Mouse (Mus musculus): Measurements from ENCODE around the gene Dusp15.

The Dusp15 gene

DNA sequence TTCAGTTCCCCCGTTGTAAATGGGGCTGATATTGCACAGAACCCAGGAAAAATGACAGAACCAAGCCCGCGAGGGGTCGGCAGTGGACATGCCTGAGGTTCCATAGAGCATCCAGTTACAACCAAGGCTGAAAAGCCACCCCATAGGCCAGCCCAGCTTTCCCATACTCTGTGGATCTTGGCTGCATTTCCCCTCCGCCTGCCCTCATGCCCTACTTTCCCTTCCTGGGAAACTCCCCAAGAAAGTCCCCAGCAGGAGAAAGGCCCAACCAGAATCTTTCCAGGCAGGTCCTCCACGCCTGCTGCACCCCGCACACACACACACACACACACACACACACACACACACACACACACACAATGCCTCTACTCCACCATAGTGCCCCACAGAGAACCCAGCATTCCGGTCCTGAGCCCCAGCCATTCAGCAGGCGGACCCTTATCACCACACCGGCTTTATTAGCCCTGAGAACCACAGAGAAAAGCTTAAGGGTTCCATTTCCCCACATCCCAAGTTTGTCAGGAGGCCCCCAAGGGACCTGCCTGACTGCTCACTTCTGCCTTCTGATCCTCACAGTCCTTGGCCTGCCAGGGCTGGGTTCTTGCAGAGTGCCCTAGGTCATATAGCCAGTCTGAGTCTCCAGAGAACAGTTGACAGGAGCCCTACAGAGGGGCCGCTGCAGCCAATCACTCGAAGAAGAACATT is 19.9 kb downstream of the Dusp15 start:
- no peak for DNase-seq (ENCODE audit: low spot score)

DNA sequence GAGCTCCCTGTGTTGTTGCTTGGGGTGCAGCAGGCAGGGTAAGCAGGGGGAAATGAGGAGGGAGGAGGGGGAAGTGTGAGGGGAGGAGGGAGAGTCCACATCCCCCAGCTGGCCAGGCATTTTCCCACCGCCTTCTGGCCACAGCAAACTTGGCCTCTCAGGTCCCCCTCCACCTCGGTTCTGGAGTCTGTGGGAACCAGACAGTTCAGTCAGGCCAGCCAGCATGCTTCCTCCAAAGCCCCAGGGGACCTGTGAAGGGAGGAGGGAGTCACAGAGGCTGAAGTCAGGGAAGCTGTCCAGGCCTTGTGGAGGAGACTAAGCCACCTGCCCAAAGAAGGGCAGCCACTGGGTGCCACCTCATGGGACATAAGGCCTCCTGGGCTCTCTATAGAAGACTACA is 21.2 kb downstream of the Dusp15 start:
- DNase-seq (ENCODE audit: low spot score): peak; percentile 66

DNA sequence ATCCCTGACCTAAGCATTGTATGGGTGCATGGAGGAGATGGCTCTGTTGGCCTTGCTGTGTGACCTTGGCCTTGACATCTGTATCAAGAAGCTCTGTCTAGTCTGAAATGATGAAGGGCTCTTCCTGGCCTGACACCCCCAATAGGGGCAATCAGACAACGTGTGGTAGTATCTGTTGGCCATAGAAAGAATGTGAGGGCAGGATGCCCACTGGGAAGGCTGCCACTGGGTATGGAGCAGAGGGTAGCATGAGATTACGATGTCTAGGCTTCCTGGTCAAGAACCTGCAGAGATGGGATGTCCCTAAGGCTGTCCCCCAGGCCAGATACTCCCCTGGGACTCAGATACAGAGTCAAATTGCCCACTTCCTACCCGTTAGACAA is 22.5 kb downstream of the Dusp15 start:
- DNase-seq (ENCODE audit: low spot score): no peak

DNA sequence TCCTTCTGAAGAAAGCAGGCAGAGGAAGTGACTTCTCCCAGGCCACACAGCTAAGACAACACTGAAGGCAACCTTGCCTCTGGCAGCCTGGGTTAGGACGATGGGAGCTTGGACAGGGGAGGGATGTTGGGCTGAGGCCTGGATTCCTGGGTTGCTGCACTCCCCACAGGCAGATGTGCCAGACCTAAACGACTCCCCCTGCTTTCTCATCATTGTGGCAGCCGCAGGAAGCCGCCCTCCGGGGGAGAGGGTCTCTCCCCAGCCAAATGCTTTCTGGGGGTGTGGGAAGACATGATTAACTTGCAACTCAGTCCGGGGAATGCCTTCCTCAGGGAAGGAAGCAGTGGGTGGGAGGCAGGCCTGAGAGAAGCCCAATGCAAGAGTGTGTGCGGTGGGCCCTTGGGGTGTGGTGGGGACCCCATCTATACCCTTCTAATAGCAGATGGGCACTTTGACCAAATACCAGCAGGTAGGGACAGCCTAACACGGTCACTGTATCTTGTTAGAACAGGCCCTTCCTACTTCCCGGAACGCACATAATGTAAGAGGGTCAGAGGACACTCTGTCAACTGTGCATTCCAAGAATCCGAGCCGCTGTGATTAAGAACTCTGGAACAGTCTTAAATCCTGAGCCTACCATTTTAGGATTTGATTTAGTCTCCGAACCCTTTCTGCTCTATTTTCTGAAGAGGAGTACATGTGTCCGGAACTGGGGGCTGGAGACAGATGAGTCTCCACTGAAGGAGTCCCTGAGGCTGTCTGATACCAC is 23.1 kb downstream of the Dusp15 start:
- DNase-seq (ENCODE audit: low spot score): no peak

DNA sequence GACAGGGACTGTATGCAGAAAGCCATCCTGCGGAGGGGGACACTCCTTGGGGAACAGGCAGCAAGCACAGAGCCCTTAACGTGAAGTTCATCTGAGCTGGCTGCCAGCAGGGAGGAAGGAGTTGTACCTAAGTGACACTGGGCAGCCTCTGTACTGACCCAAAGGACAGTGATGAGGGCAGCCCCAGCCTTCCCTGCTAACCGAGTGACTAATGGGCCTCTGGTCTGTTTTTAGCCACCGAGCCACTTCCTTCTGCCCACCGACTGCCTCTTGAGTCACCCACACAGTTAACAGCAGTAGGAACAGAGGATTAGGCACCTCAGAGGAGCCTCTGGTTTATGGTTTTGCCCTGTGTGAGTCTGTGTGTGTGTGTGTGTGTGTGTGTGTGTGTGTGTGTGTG is 24.1 kb downstream of the Dusp15 start:
- no peak for DNase-seq (ENCODE audit: low spot score)

DNA sequence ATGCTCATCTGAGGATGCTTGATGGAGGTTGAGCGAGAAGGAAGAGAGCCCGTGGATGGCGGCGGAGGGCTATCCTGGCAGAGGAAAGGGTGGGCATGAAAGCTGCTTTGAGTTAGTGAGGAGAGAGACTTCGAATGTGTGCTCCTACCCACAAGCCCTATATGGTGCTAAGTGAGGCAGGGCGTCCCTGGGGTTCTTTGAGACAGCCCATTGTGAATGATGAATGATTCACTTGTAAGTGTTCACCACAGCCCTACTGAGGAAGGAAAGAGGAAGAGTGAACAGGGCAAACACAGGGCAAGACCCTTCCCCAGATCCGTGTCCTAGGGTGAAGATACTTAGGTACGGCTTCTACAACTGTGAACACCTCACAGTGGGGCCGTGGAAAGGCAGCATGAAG is 24.6 kb downstream of the Dusp15 start:
- no peak for DNase-seq (ENCODE audit: low spot score)

DNA sequence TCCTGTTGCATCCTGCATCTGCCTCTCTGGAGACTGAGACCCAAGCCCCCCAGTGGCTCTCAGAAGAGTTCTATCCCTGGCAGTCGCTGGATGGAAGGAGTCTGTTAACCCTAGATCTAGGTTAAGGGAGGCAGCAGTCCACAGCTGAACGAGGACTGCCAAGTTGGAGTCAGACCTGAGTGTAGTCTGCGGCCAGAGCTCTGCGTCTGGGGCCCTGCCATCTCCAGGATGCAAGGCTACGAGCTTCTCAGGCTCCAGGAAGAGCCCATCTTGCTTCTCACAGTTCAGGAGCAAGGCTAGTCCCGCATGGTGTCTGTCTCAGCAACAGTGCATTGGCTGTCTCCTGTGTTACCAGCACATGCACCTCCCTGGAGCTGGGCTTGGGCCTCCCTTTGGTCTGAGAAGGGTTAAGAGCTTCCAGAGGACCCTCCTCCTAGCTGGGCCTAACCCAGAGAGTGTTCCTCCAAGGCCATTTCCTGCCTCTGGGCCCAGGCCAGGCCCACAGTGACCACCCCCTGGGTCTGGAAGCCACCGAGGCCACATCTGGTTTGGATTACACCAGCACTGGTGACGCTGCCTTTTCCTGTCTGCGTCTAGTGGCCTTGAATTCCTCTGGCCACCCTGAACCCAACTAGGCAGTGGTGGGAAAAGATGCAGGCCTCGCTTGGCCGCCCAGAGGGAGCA is 26.2 kb downstream of the Dusp15 start:
- peak; percentile 59 for DNase-seq (ENCODE audit: low spot score)

DNA sequence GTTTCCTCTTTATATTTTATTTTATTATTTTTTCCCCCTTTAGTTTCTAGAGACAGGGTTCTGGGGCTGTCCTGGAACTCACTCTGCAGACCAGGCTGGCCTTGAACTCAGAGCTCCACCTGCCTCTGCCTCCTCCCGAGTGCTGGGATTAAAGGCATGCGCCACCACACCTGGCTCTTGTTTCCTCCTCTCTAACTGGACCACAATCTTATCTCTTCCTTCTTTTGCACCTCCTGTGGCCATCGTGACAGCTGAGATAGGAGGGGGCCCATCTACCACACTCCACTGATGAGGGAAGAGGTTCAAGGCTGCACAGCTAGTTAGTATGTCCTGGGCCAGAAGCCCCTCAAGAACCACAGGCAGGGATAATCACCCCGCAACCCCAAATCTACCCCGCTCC is 27.0 kb downstream of the Dusp15 start:
- DNase-seq (ENCODE audit: low spot score): no peak

DNA sequence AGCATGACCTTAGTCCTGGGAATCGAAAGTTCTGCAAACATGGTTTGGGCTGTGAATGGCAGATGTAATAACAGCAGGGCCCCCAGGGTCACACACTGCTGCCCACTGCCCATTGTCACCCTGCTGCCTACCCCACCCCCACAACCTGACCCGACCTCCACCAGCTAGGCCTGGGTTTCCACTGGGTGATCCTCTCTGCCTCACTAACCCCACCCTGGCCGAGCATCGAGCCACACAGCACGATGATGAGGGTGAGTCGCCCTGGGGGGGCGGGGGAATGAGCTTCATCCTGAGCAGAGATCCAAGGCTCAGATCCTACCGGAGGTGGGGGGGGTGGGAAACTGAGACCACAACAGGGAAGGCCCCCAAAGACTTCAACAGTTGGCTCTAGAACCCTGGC is 27.4 kb downstream of the Dusp15 start:
- DNase-seq (ENCODE audit: low spot score): no peak

DNA sequence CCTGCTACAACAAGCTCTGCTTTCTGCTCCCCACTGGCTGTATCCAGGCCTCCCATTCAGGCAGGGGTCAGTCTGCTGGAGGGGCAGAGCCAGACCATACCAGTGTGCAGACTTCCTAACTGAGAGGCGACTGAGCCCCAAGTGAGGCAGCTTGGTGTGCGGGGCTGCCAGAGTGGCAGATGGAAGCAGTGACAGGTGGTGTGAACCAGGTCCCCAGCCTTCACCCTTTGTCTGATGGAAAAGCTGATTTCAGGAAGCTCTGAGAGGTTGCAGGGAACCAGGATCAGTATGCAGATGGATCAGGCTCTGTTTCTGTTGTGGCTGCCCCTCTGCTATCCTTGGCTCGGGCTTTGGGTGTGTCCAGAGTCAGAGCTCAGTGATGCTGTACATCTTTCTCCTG is 27.9 kb downstream of the Dusp15 start:
- DNase-seq (ENCODE audit: low spot score): no peak

DNA sequence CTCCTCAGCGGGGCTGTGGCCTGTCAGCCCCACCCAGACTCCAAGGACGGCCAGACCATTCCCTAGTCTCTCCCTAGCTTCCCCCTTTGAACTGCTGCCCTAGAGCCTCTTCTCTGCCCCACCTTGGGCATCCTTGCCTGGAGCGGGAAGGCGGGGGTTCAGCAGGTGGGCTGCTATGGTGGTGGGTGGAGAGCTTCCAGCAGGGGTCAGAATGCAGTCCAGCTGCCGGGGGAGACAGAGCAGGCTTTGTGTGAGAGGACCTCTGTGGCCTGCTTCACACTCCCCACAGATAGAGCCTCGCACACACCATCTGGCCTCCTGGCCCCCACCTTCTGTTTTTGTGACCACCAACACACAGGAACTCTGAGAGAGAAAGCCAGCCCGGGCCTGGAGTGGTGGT is 29.1 kb downstream of the Dusp15 start:
- DNase-seq (ENCODE audit: low spot score): no peak

DNA sequence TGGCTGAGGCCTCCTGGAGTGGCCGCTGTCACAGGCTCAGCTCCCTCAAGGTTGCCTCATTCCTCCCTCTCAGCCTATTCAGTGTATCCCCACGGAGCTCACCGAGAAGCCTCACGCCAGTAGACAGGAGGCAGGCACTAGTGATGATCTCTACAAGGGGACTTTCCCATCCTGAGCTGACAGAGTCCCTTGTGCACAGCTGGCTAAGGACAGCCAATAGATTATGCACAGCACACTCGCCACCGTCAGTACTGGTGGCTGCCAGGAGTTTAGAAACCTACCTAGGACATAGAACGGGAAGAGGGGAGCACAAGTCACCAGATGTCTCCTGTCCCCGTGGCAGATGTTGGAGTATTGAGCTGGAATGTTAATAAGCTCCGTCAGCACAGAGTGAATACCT is 33.8 kb downstream of the Dusp15 start:
- no peak for DNase-seq (ENCODE audit: low spot score)

DNA sequence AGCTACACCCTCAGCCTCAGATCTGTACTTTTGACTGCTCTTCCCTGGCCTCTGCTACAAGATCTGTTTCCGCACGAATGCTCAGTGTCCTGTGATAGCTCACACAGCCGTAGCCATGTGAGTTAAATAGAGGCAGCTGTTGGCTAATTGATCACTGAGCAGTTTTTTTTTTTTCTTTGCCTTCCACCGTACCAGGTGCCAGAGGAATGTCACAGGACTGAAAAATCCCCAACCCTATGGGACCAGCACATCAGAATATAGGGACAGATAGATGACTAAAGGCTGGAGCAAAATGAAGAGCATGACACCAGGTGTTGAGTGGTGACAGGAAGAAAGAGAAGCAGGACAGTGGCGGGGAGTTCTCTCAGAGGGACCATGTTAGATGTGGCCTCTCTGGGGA is 35.4 kb downstream of the Dusp15 start:
- DNase-seq (ENCODE audit: low spot score): no peak

DNA sequence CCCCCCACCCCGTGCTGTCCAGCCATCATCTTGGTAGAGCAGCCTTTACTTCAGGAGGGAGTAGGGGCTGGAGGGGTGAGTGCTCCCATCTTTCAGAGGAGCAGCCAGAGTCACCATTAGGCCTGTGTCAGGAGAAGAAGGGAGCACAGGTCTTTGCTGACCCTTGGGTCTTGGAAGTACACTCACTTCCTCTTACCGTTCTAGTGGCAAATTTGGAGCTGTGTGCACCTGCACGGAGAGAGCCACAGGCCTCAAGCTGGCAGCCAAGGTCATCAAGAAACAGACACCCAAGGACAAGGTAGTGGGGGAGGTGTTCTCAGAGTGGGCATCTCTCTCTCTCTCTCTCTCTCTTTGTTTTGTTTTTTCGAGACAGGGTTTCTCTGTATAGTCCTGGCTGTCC is 36.0 kb downstream of the Dusp15 start:
- DNase-seq (ENCODE audit: low spot score): no peak

DNA sequence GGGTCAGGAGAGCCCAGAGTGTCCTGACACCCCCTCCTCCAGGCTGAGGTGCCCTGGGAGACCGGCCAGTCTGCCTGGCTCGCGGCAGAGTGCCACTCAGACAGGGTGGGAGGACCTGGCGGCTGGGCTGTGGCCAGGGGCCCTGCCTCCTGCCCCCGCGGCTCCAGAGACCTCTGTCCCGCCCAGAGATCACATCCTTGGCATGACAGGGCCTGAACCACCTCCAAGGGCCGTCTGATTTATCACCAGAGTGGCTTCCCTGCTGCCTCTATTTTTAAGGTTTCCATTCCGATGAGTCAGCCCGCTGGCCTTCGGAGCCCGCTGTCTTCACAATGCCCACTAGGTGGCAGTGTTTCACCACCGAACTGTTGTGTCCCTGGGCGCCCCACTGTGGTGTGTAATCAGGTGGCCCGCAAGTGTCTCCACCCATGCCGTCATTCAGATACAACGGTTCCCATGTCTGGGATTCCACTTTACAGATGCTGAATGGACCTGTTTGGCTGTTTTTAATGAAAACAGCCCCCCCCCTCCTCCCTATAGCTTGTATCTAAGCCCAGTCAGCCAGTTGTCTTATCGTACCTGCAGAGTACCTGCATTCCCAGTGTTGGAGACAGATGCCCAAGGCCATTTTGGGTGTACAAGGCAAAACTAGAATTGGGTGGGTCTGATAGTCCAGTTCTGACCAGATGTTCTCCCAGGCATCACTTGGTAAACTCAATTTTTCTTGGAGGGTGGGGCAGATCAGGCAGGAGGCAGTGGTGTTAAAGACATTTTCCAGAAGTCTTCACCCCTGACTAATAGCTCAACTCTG is 37.0 kb downstream of the Dusp15 start:
- DNase-seq (ENCODE audit: low spot score): peak; percentile 95

DNA sequence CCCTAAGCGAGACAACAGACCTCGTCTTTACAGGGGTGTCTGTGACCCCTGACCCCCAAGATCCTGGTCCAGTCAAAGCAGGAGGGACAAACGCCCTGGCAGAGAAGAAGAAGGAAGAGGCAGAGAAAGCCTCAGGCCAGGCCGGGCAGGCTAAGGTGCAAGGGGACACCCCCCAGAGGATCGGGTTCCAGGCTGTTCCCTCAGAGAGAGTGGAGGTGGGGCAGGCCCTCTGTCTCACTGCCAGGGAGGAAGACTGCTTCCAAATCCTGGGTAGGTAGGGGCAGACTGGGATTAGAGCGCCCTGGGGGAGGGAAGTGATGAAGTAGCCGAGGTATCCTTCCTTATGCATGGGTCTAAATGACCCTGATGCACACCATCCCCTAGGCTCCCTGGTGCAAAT is 38.0 kb downstream of the Dusp15 start:
- no peak for DNase-seq (ENCODE audit: low spot score)

DNA sequence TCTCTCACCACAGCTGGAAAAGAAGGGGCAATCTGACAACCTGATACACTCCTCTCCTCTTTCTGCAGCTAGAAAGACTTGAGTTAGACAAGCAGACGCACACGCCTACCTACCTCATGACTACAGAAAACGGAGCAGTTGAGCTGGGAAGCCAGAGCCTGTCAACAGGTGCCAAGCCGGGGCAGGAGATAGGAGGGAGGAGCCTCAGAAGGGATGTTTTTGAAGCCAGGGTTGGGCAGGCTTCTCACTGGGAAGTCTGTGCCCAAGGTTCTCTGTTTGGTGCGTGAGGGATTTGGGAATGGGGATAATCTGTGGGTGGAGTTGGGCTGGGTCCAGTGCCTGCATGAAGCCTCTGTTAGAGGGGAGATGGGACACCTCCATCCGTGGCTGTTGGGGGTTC is 40.1 kb downstream of the Dusp15 start:
- DNase-seq (ENCODE audit: low spot score): no peak

DNA sequence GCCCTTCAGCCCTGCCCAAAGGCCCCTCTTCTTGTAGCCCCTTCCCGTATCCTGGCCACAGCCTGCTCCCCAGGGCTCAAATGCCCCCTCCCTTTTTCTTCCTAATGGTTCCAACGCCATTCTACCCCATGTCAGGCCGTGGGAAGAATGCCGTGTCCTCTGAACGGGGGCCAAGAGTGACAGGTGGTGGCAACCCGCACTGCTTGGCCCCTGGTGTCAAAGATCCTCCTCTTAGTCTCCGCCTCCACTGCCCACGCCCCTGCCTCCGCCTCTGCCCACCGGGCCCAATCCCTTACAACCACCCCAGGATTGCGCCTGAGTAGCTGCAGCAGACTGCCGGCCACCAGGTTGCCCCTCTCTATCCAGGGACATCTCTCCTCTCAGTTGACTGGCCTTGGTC is 40.5 kb downstream of the Dusp15 start, which contains the start of gene Mylk2:
Gene Mylk2 (plus strand): TSS at position 322 of the 400 bp plus-strand sequence.
- DNase-seq (ENCODE audit: low spot score): no peak

DNA sequence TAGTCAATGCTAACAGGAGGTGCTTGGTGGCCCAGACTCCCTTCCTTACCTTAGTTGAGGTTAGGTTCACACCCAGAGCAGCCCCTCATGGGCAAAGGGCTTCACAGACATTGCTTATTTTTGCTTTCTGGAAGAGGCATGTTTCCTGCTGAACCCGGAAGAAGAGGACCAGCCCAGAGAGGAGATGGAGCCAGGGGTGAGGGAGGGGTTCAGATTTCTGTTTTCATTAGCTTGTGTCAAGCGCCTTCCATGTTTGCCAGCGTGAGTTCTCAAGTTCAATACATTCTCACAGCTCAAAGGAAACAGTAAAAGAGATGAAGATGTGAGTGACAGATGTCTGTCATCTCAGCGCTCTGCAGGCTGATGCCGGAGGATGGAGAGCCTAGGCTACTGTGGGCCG is 41.6 kb downstream of the Dusp15 start:
- DNase-seq (ENCODE audit: low spot score): no peak

DNA sequence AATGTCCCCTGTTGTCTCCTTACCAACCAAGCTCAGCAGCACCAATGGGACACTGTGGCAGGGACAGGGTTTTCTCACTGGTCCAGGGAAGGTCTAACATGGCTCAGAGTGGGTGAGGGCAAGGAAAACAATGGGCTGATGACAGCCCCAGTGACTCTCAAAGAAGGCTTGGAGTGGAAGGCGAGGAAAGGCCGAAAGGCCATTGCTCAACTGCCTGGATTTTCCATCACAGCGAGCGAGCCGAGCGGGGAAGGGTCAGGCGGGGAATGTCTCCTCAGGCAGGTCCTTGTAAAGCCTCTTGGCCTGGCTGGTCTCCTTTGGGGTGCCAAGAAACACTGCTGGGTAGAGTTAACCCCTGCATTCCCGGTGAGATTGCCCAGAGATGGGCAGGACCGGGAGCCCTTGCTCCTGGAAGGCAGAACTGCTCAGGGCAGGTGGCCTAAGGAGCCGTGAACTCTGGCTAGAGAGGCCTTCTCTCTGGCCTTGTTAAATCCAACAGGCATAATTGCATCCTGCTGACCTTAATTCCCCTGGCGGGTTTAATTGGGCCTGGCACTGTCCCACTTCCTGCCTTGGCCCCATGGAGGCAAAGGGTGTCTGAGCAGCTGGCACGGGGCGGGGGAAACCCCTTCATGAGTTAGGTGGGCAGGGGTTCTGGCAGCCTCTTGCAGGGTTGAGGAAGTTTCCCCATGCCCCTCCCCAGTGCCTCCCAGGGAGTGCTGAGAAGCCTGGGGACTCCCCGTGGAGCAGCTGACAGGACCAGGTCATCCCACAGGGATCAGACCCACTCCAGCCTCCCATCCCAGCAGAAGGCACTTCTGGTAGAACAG is 44.2 kb downstream of the Dusp15 start:
- DNase-seq (ENCODE audit: low spot score): peak; percentile 77

DNA sequence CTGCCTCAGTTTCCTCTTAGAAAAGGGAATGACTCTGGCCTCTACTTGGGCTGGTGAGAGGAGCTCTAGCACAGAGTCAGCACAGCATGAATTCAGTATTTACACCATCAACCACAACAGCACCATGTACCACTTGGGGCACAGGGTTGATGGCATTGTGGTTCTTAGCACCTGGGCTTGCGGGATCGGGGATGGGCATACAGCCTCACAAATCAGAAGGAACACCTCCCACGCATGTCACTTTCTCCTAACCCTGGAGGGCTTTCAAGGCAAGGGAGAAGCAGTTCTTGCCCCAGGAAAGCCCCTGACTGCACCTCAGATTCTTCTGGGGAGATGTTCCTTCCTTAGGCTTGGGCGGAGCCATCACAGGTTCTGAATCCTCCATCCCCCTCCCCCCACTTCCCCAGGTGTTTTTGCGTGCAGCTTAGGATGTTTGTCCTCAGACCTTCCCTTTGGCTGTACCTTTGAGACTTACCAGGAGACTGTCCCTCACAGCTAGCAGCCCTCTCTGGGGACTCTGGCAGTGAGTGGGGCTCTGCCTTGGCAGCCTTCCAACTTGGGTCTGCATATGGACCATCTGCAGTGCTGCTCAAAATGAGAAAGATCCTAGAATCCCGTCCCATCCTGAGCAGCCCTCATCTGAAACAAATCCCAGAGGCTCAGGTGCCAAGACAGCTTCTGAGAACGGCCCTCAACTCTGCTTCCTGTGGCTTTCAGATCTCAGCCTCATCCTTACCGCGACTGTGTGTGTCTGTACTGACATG is 45.0 kb downstream of the Dusp15 start:
- peak; percentile 37 for DNase-seq (ENCODE audit: low spot score)

Measured in MN1 (cell line).